Mouse (Mus musculus) common myeloid progenitor, adult 5-6 weeks (primary cell): ENCODE data around the gene Fam110a. TPM values are rescaled to one million over a fixed set of nuclear protein-coding genes. Genes with fewer than 3 reads are reported as not detected.

Experiments
- ATAC-seq: replicated peaks from 2 replicates; pipeline ENCODE4 v1.8.0; 2016; ENCODE audit warnings: low read depth, mild to moderate bottlenecking, moderate TSS enrichment, inconsistent platforms; ENCODE audit not compliant: poor library complexity, severe bottlenecking
- total RNA-seq: library from RNA; stranded (forward); fragments of 200-1000, 187-1606 nt; gene quantifications from 2 replicates; pipeline ENCODE4 v1.2.3, GENCODE M21; 2017

Fam110a gene
- total RNA-seq, 1 experiment from 2014 or later, result 3.4 TPM

DNA sequence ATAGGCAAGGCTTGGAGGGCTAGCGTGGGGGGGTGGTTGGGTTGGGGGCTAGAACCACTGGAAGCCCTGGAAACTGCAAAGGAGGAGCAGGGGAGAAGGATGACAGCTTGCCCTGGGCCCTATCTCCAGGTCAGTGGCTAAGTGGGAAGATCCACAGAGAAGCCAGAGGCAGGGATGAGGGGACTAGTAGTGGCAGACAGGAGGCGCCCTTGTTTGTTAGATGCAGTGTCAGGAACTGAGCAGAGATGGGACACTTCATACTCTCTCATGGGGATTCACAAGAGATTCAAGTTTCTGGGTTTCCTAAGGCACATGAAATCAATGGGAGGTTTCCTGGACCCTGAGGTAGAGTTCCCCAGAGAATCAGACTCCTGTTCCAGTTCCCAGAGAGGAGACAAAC, 38.8 kb downstream of the Fam110a start:
- peak; percentile 59 for ATAC-seq

DNA sequence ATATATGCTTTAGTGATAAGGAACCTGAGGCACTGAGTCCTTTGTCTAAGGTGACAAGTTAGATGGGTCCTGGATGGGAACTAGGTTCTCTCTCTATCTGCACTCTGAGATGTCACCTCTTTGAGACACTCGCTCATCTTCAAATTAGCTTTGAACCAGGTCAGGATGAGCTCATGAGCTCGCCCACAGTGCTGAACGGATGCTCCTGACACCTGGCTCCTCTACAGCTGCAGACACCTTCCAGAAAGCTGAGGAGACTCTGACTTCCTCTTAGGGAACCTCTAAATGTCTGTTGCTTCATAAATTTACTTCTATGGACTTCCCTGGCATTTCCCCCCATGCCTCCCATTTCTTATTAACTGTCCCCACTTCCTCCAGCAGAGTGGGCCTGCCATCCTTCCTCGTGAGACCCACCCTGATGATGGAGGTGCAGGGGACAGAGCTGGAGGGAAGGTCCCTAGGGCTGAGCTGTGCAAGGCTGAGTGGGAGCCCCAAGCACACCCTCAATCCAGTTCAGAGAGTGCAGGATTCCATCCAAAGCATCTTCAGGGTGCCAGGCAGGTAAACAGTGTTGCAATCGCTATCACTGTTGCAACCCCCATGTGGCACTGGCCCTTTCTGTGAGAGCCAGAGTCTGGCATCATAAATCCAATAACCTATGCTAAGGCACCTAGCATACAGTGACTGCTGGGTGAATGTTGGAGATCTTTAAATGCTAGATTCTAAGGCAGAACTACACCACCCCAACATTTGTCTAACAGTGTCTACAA, 40.2 kb downstream of the Fam110a start:
- ATAC-seq, result no peak

DNA sequence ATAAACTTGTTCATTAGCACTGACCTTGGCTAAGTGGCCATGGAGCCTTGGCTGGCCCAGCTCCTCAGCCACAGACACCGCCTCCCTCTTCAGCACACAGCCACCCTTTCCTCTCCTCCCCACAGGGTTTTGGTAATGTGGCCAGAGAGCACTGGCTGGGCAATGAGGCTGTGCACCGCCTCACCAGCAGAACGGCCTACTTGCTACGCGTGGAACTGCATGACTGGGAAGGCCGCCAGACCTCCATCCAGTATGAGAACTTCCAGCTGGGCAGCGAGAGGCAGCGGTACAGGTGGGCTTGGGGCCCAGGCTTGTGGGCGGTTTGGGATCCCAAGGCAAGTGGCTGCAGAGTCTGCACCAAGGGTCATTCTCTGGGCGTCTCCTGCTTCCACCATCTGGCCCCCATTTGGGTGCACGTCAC, 41.2 kb downstream of the Fam110a start:
- ATAC-seq, result peak; percentile 2; the same call in 1 of the 2 replicates

DNA sequence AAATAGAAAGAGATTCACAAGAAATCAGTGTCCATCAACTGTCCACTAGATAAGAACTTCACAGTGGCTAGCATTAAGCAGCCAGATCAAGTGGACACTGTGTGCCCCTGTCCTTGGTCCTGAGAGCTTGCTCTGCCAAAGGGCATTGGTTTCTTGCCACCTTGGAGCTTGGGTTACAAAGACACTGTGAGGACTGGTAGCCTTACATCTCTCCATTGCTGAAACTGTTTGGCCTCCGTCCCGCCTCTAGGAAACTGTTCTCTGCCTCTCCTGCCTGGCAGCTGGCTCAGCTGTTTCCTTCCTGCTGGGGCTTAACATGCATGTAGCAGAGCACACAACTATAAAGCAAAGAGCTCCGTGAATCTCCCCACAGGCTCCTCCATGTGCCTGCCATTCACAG, 42.1 kb downstream of the Fam110a start:
- ATAC-seq, result peak; percentile 40

DNA sequence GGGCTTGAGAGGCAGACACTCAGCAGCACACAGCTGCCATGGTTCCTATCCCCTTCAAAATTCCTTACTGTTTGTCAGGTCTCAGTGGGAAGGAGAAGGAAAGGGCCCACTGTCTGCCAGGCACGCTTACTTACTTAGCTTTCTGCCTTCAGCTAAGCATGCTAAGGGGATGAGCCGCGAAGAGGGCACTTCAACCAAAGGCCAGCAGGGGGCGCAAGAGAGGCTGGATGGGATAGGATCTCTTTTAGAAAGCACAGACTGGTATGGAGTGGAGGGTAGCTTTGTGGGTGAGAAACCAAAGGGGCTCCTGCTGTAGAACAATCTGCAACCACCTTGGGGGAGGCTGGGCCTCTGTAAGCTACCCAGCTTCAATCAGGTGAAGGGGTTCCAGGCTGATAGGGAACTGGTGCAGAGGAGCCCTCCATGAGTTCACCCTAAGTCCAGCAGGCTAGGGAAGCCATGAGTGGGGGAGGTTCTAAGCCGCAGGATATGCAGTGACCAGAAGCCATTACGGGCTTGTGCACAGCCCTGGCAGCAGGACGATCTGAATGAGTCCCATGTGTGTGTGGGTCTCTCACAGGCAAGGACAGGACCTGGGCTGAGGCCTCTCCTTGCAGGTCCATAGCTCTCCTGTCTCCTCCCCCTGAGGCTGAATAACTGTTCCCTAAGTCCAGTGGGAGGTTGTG, 49.5 kb downstream of the Fam110a start:
- peak; percentile 92 for ATAC-seq

DNA sequence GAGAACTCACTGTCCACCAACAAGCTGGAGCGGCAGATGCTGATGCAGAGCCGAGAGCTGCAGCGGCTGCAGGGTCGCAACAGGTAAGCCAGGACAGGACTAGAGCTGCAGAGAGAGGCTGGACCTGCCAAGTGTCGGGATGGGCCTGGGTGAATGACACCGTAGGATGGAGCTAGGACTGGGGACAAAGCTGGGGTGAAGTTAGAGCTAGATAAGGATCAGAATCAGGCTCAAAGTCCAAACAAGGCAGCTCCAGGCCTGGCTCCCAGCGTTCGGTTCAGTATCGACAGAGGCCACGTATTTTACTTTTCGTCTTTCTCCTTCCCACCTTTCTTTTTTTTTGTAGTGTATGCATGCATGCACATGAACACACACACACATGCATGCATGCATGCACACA, 52.9 kb downstream of the Fam110a start:
- no peak for ATAC-seq

DNA sequence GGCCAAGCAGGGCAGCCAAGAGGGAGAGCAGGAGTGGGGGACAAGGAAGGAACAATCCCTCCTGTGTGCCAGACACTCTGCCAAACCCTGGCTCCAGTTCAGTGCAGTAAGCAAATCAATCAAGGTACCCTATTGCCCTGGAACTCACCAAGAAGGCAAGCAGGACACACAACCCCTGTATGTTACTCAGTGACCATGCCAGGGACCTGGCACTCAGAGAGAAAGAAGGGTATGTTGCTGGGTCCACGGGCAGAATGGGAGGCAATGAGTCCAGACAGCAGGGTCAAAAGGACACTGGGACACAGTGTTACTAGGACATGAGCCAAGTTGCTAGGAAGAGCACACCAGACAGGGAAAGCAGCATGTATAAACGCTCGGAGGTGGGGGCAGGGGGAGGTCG, 54.3 kb downstream of the Fam110a start:
- ATAC-seq, result no peak

DNA sequence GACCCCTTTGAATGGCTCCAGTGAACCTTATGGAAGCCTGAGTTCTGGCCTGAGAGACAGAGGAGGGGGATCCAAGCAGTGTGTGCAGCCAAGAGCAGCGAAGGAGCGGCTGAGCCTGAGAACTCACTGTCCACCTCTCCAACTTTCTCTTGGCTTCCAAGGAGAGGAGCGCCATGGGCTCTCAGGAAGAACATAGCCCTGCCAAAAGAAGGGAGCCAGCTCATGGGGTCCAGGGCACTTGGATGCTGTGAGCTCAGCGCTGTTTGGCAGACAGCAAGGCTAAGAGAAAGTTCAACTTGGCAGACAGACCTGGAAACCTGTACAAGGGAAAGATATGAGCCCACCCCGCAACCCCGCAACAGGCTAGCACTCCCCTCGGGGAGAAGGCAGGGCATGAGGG, 55.7 kb downstream of the Fam110a start:
- ATAC-seq, result no peak

DNA sequence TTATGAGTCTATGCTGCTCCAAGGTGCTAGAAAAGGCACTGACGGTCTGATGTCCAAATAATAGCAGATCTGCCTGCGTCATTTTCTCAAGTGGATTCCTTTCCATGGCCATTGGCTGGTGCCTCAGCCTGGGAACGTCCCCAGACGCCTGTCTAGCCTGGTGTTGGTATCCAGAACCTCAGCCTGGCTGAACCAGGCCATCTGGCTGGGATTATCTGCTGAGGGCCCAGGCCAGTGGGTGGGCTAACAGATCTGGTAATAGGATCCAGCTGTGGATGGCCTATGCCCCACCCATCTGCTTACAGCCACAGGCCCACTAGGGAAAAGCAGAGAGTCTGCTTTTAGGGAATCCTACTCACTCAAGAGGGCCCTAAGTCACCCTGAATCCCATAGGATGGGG, 58.4 kb downstream of the Fam110a start:
- no peak for ATAC-seq

DNA sequence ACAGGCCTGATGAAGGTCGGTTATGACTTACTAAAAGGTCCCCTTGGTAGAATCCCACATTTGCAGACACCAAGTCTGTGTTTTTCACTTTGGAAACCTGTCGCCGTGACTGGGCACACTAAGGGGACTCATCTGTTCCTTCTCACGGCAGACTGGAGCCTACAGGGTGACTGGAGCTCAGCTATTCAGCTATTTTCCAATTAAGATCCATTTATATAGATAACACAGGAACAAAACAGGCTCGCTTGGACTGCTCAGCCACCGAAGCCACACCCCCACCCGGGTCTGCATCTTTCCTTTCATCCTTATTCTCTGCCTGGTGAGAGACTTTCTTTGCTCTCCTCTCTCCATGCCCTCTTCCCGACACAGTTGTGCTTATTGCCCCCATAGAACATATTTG, 59.0 kb downstream of the Fam110a start:
- no peak for ATAC-seq

Other genes starting within 250 kb of the Fam110a start
- 16.6 TPM in 2 replicates for gene Psmf1, start 236.0 kb downstream of the Fam110a start, total RNA-seq
- gene Rspo4, start 137.3 kb downstream of the Fam110a start, total RNA-seq, result not detected in 2 replicates
- gene Angpt4, start 69.0 kb downstream of the Fam110a start, total RNA-seq, result not detected in 2 replicates
- 0.87 and 1.1 TPM in 2 replicates for gene Slc52a3, start 16.3 kb upstream of the Fam110a start, total RNA-seq
- not detected in 2 replicates for gene Scrt2, start 101.3 kb upstream of the Fam110a start, total RNA-seq
- gene Srxn1, start 125.3 kb upstream of the Fam110a start, total RNA-seq, result 9.8 and 13.2 TPM in 2 replicates
- 1.2 TPM in 1 of 2 replicates, not detected in the other for gene Tcf15, start 163.3 kb upstream of the Fam110a start, total RNA-seq
- gene Csnk2a1, start 246.6 kb upstream of the Fam110a start, total RNA-seq, result 105 and 132 TPM in 2 replicates